Mouse (Mus musculus): Measurements from ENCODE around the gene Clec16a.

DNA sequence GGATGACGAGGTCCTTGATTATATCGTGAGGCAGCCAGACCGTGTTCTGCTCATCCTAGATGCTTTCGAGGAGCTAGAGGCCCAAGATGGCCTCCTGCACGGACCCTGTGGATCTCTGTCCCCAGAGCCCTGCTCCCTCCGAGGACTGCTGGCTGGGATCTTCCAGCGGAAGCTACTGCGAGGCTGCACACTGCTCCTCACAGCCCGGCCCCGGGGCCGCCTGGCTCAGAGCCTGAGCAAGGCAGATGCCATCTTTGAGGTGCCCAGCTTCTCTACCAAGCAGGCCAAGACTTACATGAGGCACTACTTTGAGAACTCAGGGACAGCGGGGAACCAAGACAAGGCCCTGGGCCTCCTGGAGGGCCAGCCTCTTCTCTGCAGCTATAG, 34.0 kb upstream of the Clec16a start:
- no peak for TF ChIP-seq CTCF (IDR thresholded peaks at IDR 0.05; ENCODE audit: borderline replicate concordance, insufficient read depth, low read length)
- no peak for TF ChIP-seq POLR2A (IDR thresholded peaks at IDR 0.05; ENCODE audit: low read depth, low read length)
